Mouse (Mus musculus): Measurements from ENCODE around the gene Ganc.

- no peak for TF ChIP-seq CTCF (IDR thresholded peaks at IDR 0.05; ENCODE audit: insufficient read depth, low read depth, low read length)
- TF ChIP-seq POLR2A (IDR thresholded peaks at IDR 0.05; ENCODE audit: insufficient read depth, low read depth, low read length), result no peak
These were observed 11.3 kb upstream of the Ganc start for GRCm38 (mm10) chr2:120392406-120392805.

All from olfactory bulb, adult 2 months (tissue).